Mouse (Mus musculus): ENCODE data around the gene Tbc1d10c. TPM values are rescaled to one million over a fixed set of nuclear protein-coding genes. Genes with fewer than 3 reads are reported as not detected.

Gene Tbc1d10c
- polyA plus RNA-seq, 2 experiments from 2014 or later, result 594 to 924 TPM

DNA sequence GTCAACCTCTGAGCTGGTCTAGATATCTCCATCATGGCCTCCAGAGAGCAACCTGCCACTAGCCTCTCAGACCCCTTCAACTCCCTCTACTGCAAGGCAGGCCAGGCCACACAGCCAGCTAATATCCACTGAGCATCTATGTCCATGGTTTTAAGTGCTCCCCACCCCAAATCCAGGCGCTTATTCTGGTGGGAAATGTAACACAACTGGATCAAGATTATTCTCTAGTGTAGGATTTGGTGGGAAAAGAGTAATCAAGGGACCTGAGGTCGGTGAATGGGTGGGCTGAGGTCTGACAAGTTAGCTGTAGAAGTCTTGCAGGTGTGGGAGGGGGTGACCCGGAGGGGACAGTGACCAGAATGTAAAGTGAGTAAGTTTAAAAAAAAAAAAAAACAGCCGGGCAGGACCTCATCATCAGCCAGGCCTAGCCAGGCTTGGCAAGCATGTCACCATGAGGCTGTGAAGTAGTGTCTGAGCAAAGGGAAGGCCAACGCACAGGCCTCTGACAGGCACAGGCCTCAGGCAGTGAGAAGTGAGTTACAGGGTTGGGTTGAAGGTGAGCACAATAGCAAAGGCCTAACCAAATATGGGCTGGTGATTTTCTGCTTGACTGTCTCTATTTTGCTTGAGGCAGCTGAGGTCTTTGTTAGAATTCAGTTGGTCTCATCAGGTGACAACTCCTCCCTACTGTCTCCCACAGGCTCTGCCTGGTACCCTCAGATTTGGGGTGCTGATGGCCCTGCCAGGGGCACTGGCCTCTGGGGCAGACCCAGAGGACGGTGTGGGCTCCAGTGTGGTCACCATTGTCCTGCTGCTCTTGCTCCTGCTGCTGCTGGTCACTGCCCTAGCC lies 35.6 kb downstream of the Tbc1d10c start:
- peak; percentile 36 for ATAC-seq

DNA sequence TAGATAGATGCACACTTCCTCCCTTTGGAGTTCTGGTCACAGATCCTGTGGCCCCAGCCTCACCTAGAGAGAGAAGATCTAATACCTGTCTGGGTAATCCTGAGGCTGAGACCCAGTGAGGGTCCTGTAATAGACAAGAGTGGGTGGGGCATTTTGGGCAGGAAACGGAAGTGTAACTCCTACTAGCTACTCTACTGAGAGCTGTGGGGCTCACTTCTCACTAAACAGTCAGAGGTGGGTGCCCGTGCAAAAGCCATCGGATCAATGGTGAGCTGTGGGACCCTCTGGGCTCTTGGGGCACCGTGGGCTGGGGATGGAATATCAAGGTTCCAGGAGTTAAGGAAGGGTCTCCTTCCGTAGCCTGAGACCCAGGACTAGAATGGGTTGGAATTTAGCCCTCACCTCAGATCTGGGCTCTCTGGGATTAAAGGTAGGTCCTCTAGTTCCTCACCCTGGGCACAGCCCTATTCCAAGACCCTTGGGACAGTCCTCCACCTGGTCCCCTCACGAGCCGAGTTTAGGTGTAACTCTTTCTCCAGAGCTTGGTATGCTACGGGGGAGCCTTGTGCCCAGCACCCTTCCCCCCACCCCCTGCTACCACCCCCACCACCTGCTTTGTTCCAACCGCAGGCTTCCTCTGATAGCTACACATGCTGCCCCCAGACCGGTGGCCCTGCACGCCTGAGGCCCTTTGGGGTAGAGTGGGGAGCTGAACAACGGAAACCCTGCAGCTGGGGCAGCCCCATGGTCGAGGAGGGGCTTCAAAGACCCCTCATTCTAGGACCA lies 36.5 kb downstream of the Tbc1d10c start:
- ATAC-seq, result peak; percentile 84

DNA sequence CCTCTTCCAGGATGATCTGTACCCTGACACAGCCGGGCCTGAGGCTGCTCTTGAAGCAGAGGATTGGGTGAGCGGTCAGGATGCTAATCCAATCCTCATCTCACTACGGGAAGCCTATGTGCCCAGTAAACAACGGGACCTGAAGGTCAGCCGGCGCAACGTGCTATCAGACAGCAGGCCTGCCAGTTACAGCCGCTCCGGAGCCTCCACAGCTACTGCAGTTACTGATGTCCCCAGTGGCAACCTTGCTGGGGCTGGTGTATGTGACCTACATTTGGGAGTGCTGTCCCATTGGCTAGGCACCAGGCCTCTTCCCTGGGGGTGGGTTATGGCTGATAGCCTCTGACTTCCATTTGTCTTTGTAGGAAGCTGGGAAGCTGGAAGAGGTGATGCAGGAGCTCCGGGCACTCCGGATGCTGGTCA lies 37.8 kb downstream of the Tbc1d10c start, which contains the start of gene Ptprcap:
TSS of gene Ptprcap (plus strand) at position 373 of the 423 bp plus-strand sequence.
- ATAC-seq, result no peak

DNA sequence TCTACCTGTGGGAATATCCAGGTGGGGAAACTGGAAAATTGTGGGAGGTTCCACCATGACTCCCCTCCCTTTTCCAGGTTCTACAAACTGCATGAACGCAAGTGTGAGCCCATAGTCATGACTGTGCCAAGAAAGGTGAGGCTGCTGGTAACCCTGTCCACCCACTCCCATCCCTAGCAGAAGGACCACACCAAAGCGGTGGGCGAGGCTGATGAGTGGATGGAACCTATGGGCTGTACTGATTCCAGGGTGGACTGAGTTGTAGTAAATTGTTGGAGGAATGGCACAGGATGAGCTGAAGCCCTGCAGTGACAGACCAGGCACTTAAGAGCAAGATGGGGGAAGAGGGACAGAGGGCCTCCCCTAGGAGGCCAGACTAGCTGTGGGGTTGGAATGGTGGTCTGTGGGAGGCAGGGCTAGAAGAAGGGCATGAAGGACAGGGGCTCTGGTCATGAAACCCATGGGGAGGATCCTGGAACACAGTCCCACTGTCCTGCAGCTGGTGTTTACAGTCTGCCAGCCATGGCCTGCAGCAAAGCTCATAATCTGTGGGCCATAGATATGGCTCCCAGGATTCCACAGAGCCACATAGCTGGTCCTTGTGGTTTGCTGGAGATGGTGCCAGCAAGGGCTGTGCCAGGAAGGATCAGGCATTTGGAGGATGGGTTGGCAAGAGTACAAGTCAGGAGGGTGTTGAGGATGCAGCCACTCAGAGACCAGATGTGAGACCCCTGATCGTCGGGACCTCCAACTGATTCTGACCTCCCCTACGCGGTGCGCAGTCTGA lies 38.4 kb downstream of the Tbc1d10c start:
- ATAC-seq, result no peak

DNA sequence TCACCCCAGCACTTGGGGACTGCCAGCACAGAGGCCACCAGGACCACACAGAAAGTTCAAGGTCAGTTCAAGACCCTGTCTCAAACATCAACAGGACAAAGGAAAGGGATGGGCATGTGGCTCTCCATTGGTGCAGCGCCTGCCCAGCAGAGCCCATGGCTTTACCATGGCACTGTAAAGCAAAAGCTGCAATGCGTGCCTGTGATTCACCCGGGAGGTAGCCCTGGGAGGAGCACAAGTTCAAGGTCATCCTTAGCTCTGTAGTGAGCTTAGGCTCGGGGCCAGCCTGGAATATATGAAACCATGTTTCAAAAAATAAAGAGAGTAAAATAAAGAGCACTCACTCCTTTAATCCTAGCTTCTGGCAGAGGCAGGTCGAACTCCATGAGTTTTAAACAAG lies 39.2 kb downstream of the Tbc1d10c start:
- no peak for ATAC-seq

DNA sequence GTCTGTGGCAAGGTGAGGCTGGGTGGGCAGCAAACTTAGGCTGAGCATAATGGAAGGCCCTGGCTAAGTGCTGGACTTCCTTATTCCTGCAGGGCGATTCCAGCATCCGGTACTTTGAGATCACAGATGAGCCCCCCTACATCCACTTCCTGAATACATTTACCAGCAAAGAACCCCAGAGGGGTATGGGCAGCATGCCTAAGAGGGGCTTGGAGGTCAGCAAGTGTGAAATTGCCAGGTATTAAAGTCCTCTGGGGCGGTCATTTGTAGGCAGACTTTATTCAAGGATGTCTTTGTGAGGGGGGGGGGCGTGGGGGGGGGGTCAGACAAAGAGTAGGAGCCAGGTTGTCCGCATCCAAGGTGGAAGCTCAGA lies 39.6 kb downstream of the Tbc1d10c start:
- no peak for ATAC-seq

DNA sequence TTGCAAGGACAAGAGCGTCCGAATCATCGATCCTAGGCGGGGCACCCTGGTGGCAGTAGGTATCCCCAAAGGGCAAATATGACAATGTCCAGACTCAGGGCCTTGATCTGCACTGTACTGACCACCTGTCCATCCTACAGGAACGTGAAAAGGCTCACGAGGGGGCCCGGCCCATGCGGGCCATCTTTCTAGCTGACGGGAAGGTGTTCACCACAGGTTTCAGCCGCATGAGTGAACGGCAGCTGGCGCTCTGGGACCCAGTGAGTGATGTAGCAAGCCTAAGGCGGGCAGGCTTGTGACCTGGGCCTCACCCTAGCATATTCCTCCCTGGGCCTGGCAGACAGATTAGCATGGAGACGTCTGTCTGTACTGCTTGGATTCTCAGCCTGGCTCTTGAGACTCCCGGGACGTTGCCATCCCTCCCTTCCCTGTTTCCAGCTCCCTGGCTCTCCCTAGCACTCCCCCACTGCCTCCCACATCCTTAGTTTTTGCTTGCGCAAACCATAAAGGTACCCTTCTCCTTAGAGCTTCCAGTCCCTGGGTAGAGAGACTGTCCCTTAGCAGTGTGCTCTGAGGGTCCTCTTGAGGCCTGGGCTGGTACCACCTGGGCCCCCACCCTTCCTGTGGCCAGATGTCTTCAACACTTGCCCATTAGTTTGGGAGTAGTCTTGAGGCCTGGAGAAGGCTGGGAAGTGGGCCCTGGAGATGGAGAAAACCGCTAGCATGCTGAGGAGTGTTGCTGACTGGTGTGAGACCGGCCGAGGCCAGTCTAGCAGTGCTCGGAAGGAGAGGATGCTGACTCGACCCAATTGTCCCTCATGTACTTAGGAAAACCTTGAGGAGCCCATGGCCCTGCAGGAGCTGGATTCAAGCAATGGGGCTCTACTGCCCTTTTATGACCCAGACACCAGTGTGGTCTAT lies 40.3 kb downstream of the Tbc1d10c start:
- no peak for ATAC-seq

DNA sequence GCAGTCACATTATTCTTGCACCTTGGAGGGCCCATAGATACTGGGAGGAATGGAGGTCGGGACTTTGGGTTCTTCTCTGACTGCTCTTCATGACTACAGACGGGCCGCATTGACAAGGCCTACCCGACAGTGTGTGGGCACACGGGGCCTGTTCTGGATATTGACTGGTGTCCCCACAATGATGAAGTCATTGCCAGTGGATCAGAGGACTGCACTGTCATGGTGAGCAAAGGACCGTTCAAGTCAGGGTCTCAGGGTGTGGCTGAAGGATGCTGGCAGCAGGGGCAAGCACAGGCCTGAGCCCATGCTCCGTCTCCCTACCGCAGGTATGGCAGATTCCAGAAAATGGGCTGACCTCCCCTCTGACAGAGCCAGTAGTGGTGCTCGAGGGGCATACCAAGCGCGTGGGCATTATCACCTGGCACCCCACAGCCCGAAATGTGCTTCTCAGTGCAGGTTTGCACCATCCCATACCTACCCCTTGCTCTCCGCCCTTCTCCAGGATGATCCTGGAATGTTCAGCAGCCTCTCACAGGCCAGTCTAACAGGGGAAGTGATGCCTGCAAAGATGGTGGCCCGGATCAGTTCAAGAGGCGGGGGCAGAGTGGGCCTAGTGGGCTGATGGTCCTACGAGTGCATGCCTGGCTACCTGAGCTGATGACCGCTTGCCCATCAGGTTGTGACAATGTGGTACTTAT lies 41.2 kb downstream of the Tbc1d10c start:
- no peak for ATAC-seq

DNA sequence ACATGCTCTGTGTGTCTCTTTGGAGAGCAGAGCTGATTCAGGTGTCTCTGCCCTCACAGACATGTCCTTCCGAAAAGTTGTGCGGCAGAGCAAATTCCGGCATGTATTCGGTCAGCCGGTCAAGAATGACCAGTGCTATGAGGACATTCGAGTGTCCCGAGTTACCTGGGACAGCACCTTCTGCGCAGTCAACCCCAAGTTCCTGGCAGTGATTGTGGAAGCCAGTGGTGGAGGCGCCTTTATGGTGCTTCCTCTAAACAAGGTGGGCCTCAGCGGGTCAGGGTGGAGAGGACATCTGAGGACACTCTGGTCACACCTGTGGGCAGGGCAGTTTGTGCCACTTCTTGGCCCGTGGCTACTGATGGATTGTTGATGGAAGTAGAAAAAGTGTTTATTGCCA lies 41.8 kb downstream of the Tbc1d10c start:
- ATAC-seq, result no peak

DNA sequence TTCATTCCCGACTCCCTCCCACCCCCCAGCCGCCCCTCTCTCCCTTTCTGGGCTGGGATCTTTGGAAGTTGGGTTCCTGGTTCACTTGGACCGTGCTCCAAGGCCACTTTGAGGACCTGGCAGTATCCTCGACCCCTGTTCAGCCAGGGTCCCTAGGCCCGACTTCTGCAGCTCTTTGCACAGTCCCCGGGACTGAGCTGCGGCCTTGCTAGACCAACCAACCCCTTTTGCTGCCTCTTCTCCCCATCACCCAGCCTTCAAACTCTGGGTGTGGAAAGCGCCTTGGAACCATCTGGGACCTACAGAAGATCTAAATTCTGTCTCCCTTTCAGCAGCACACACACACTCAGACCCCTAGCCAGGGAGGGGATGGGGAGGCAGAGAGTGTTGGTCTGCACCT lies 42.3 kb downstream of the Tbc1d10c start:
- no peak for ATAC-seq

DNA sequence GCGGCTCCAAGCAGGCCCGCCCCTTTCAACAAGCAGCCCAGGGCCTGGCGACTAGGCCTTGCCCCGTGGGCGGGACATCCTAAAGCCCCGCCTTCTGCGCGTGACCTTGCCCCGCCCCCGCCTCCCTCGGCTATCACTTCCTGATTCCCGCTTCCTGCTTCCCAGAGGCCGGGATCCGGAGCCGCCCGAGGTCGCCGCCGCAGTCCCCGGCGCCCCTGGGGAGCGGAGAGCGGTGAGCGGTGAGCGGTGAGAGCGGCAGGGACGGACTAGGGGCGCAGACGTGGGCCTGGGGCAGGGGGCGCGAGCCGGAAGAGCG lies 42.6 kb downstream of the Tbc1d10c start, which contains the start of gene Coro1b:
TSS of gene Coro1b (plus strand) at position 129 of the 316 bp plus-strand sequence.
- peak; percentile 98 for ATAC-seq

DNA sequence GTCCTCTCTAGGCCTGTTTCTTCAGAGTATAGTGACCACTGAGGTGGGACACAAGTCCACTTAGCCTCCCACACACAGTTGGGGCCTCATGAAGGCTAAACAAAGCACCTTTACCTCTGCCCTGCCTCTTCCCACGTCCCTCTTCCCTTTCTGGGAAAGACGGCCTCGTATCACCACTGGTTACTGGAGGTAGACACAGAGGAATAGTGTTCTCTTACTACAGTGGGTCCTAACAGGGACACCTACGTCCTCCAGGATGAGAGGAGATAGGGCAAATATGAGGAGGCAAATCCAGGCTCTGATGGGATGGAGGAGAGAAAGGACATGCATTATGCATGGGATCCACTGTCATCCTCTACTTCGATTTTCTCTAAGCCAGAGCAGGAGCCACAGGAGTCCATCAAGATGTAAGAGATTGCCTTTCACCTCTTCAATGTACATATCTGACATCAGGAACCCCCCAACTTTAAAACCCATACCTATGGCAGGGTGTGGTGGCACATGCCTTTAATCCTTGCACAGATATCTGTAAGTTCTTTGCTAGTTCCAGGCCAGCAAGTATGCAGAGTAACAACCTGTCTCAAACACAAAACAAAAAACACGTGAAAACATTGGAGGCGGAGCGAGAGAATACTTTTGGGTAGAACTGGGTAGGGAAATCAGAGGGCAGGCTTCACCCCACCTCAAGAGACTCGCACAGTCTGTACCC lies 43.1 kb downstream of the Tbc1d10c start:
- ATAC-seq, result no peak

DNA sequence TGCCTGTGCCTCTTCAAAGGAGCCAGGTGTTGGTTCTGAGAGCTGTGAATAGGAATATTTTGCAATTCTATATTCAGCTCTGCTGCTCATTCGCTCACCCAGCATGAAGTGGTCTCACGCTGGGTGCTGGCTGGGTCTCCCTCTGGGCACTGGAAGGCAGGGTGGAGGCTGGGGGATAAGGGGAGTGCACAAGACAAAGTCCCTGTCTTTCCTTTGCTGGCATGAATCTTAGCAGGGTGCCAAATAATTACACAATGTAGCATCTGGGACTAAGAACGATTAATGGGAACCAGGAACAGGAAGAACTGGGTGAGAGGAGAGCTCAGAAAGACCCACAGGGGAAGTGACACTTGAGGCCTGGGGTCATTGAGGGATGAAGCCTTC lies 44.1 kb downstream of the Tbc1d10c start:
- no peak for ATAC-seq

DNA sequence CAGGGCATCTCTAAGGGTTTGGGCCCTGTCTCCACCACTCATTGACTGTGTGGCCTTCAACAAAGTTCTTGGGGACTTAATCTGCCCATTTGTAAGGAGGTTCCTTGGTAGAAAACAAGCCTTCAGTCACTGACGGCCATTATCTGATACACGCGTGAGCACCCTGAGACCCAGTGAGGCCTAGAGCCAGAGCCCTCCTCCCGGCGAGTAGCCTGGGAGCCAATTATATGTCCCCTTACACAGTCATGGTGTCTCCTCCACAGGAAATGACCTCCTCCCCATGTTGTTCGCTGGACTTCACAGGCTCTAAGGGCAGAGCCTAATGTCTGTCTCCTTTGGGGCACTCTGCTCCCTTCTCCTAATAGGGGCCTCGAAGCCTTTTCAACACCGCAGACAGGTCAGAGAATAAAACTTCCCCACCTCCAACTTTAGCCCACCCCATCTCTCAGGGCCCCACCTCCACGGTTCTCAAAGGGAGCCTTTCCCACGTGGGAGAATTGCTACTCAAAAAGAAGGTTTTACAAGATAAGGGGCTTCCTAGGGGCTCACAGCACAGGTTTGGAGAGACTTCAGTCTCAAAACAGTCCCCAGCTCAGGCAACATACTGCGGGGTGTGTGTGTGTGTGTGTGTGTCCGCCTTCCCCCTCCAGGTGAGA lies 44.6 kb downstream of the Tbc1d10c start:
- no peak for ATAC-seq

DNA sequence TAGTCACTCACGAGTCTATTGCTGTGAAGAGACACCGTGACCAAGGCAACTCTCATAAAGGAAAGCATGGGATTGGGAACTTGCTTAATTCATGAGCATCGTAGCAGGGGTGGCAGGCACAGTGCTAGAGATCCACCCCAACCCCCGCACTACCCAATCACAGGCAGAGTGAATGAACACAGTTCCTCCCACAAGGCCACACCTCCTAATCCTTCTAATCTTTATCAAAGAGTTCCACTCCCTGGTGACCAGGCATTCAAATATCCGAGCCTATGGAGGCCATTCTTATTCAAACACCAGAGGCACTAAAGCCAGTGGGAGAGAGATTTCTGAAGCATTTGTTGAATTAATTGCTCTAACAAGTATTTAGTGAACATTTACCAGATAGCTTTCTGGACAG lies 45.1 kb downstream of the Tbc1d10c start:
- ATAC-seq, result no peak

DNA sequence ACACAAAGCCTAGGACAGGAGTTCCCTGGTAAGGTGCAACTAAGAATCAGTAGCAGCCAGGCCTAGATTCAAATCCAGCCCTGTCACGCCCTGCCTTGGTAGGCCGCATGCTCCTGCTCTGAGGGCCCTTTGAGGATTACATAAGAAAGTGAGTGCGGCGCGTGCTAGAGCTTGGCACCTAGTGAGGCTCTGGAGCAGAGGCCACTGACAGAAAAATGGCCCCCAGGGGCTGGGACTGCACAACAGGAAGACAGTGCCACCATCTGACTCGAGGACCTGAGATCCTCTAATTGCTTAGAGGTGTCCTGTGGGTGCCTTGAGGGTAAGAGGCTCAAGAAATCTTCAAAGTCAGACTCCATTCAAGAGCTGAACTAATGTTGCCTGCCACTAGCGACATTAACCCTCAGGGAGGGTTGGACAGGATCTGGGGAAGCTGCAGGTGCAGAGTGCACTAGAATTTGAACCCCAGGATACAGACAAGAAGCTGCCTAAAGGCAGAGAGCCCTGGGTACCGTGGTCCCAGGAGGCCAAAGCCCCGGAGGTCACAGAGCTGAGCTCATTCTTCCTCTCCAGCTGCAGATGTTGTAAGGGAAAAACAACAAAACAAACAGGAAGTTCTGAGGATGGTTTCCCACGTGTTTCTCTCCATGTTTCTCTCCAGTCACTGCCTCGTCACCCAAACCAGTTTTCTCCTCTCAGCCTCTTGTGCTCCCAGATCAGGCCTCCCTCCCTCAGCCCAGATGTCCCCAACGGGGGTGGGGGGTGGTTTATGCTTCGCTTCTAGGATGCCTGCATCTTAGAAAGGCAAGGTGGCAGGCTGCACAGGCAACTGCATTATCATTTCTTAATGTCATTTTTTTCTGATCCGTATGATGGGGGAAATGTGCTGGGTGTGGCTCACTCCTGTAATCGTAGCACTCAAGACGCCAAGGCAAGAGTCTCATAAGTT lies 46.3 kb downstream of the Tbc1d10c start:
- no peak for ATAC-seq

DNA sequence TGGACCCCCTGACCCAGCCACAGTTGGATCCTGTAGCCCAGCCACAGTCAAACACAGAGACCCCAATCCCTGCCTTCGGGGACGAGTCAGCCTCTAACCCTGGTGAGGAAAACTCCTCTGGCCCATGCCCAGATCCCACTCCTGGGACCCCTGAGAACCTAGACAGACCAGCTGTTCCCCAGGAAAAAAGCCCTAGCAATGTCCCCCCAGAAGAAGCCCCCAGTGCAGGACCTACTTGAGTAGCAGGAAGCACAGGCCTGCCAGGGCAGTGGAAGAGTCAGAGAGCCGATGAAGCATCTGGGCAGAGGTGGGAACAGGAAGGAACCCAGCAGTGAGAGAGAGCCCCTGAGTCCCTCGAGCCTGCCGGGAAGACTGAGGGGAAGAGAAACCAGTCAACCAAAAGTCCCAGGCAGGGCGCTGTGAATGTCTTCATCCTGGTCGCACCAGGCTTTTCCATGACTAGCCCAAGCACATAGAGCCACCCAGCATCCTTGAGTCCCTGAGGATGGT lies 47.3 kb downstream of the Tbc1d10c start, which contains the start of gene Cabp4:
TSS of gene Cabp4 (minus strand) at position 275 of the 510 bp plus-strand sequence.
- ATAC-seq, result no peak

DNA sequence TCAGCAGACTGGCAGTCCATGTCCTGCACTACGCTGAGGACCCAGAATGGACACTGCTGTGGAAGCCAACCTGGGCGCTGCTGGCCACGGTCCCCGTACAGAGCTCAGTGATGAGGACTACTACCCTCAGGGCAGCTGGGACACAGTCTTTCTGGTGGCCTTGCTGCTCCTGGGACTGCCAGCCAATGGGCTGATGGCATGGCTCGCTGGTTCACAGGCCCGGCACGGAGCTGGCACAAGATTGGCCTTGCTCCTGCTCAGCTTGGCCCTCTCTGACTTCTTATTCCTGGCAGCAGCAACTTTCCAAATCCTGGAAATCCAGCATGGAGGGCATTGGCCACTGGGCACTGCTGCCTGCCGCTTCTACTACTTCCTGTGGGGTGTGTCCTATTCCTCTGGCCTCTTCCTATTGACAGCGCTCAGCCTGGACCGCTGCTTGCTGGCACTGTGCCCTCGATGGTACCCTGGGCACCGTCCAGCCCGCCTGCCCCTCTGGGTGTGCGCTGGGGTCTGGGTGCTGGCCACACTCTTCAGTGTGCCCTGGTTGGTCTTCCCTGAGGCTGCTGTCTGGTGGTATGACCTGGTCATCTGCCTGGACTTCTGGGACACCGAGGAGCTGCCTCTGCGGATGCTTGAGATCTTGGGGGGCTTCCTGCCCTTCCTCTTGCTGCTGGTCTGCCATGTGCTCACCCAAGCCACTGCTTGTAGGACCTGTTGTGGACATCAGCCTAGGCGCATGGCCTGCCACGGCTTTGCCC lies 48.5 kb downstream of the Tbc1d10c start:
- ATAC-seq, result no peak
